Mouse (Mus musculus) embryo, embryonic 10.5 days (tissue): ENCODE results near the gene Gm14393.
"Not testable (repeated sequence)": the region's sequence is repeated elsewhere in the genome, so short reads cannot be mapped to it uniquely, and the experiment has no call there.

Source experiments
- DNase-seq: peaks from one replicate; pipeline ENCODE4 v3.0.0-alpha.2; 2015; ENCODE audit warnings: low spot score

Gene Gm14393

DNA sequence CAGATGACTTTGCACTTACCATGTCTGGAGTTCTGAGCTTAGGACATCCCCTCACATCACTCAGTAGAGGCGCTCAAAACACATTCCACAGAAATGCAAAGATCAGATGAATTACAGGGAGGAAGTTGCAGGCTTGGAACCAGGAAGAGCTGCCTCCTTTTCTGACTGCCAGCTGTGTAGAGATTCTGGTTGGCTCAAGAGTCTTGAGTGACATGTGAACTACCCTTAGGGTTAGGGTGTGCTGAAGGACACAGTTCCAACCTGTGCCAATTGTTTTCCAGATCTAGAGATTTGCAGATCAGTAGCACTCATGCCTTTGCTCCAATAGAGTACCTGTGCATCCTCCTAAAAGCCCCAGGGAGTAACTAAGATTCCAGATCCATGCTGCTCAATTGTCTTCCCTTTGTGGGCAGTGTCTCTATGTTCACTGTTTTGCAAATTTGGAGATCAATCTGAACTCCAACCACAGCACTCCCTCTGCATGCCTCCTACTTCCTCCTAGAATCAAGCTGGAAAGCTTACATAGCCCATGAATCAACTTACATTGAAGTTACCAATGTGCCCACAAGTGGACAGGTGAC, at the start of gene Gm14393:
Gene Gm14393 (minus strand): TSS at position 101 of the 581 bp plus-strand sequence.
- DNase-seq: not testable (repeated sequence)

DNA sequence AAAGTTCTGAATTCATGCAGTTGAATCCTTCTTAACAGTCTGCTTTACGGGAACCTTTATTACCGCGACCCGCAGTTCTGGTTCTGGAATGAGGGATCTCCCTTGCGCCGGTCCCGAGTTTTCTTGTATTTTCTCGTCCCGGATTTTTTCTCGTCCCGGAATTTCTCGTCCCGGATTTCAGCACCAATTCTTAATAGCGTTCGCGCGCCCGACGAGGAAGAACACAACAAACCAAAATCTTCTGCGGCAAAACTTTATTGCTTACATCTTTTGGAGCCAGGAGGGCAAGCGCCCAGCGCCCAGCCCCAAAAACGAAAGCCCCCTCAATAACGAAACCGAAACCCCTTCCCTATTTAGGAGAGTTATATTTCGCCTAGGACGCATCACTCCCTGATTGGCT, 23.3 kb downstream of the Gm14393 start:
- not testable (repeated sequence) for DNase-seq
